Mouse (Mus musculus): ENCODE data around the gene Ezr. TPM values are rescaled to one million over a fixed set of nuclear protein-coding genes. Genes with fewer than 3 reads are reported as not detected.

The Ezr gene
- total RNA-seq, 2 experiments from 2014 or later = 39.3 to 43.6 TPM

- DNase-seq (ENCODE audit: low spot score) = no peak
- intact Hi-C loops (cut with DNase I) = no loop called here
These were observed 35.9 kb downstream of the Ezr start for GRCm38 (mm10) chr17:6746452-6747231.

- intact Hi-C loops (cut with DNase I) = no loop called here
- DNase-seq (ENCODE audit: low spot score) = no peak
These were observed 36.6 kb downstream of the Ezr start for GRCm38 (mm10) chr17:6745975-6746374.

- intact Hi-C loops (cut with DNase I) = no loop called here
- no peak for DNase-seq (ENCODE audit: low spot score)
These were observed 37.1 kb downstream of the Ezr start for GRCm38 (mm10) chr17:6745503-6745902.

- intact Hi-C loops (cut with DNase I) = loop anchor here (5.0 kb wide), 1 partner anchor 37 kb away; the partner anchor contains the start of gene Ezr
- DNase-seq (ENCODE audit: low spot score) = no peak
These were observed 37.7 kb downstream of the Ezr start for GRCm38 (mm10) chr17:6744871-6745270.

- no peak for DNase-seq (ENCODE audit: low spot score)
- intact Hi-C loops (cut with DNase I) = loop anchor here (5.0 kb wide), 1 partner anchor 38 kb away; the partner anchor contains the start of gene Ezr
These were observed 38.2 kb downstream of the Ezr start for GRCm38 (mm10) chr17:6744366-6744765.

GRCm38 (mm10) chr17:6743787-6744239 lies 38.8 kb downstream of the Ezr start:
- DNase-seq (ENCODE audit: low spot score) = no peak
- intact Hi-C loops (cut with DNase I) = loop anchor here (5.0 kb wide), 1 partner anchor 38 kb away; the partner anchor contains the start of gene Ezr

- intact Hi-C loops (cut with DNase I) = loop anchor here (5.0 kb wide), 1 partner anchor 39 kb away; the partner anchor contains the start of gene Ezr
- no peak for DNase-seq (ENCODE audit: low spot score)
These were observed 39.5 kb downstream of the Ezr start for GRCm38 (mm10) chr17:6743039-6743575.

- DNase-seq (ENCODE audit: low spot score) = no peak
- intact Hi-C loops (cut with DNase I) = loop anchor here (5.0 kb wide), 1 partner anchor 40 kb away; the partner anchor contains the start of gene Ezr
These were observed 40.2 kb downstream of the Ezr start for GRCm38 (mm10) chr17:6742083-6743038.

GRCm38 (mm10) chr17:6741271-6741670 lies 41.3 kb downstream of the Ezr start:
- intact Hi-C loops (cut with DNase I) = loop anchor here (5.0 kb wide), 1 partner anchor 41 kb away; the partner anchor contains the start of gene Ezr
- DNase-seq (ENCODE audit: low spot score) = no peak

- intact Hi-C loops (cut with DNase I) = loop anchor here (5.0 kb wide), 1 partner anchor 42 kb away; the partner anchor contains the start of gene Ezr
- no peak for DNase-seq (ENCODE audit: low spot score)
These were observed 42.0 kb downstream of the Ezr start for GRCm38 (mm10) chr17:6740331-6741170.

- no peak for DNase-seq (ENCODE audit: low spot score)
- intact Hi-C loops (cut with DNase I) = loop anchor here (5.0 kb wide), 1 partner anchor 43 kb away; the partner anchor contains the start of gene Ezr
These were observed 42.8 kb downstream of the Ezr start for GRCm38 (mm10) chr17:6739756-6740155.

- intact Hi-C loops (cut with DNase I) = no loop called here
- no peak for DNase-seq (ENCODE audit: low spot score)
These were observed 43.3 kb downstream of the Ezr start for GRCm38 (mm10) chr17:6739266-6739665.

- intact Hi-C loops (cut with DNase I) = no loop called here
- no peak for DNase-seq (ENCODE audit: low spot score)
These were observed 43.7 kb downstream of the Ezr start for GRCm38 (mm10) chr17:6738836-6739235.

GRCm38 (mm10) chr17:6737273-6737997 lies 45.1 kb downstream of the Ezr start:
- intact Hi-C loops (cut with DNase I) = no loop called here
- no peak for DNase-seq (ENCODE audit: low spot score)

- intact Hi-C loops (cut with DNase I) = no loop called here
- no peak for DNase-seq (ENCODE audit: low spot score)
These were observed 46.0 kb downstream of the Ezr start for GRCm38 (mm10) chr17:6736306-6737272.

- DNase-seq (ENCODE audit: low spot score) = no peak
- intact Hi-C loops (cut with DNase I) = no loop called here
These were observed 47.7 kb downstream of the Ezr start for GRCm38 (mm10) chr17:6734746-6735441.
